Mouse (Mus musculus) monocyte, adult 5-6 weeks (primary cell): ENCODE data around the gene Fam131a. TPM values are rescaled to one million over a fixed set of nuclear protein-coding genes. Genes with fewer than 3 reads are reported as not detected.

Source experiments
- ATAC-seq: fragments of 153-309, 156-312 bp; replicated peaks from 2 replicates; pipeline ENCODE4 v1.8.0; 2017; ENCODE audit warnings: mild to moderate bottlenecking; ENCODE audit not compliant: low TSS enrichment, insufficient number of reproducible peaks, severe bottlenecking, poor library complexity, low FRiP score
- total RNA-seq: library from RNA; stranded (forward); fragments of 200-1000, 200-491, 200-594 nt; gene quantifications from 3 replicates; pipeline ENCODE4 v1.2.3, GENCODE M21; 2017

The Fam131a gene
- total RNA-seq, 1 experiment from 2014 or later: 5.8 TPM

GRCm38 (mm10) chr16:20712889-20713288 lies 19.8 kb downstream of the Fam131a start:
- ATAC-seq: no peak

GRCm38 (mm10) chr16:20714307-20715080 lies 21.5 kb downstream of the Fam131a start:
- ATAC-seq: no peak

DNA sequence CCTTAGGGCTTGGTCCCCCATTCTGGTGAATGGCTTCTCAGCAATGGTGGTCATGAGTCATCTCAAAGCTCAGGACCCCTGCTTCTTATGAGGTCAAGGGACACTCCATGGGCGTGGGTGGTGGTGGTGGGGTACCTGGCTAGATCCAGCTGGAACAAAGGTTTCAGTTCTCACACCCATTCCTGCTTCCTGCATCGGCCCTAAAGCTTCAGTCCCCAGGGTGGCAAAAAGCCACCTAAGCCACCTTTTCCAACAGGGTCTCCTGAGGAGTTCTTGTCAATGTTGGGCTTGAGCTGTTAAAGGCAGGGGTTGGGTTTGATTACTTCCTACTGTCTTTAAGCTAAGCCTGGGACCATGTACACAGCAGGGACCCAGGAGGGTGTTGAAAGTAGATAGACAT lies 22.1 kb downstream of the Fam131a start:
- ATAC-seq: no peak

- no peak for ATAC-seq
Observed at GRCm38 (mm10) chr16:20715566-20715965, 22.5 kb downstream of the Fam131a start.

GRCm38 (mm10) chr16:20715976-20716840 lies 23.2 kb downstream of the Fam131a start:
- ATAC-seq: no peak

- no peak for ATAC-seq
Observed at GRCm38 (mm10) chr16:20716841-20717180, 23.8 kb downstream of the Fam131a start.

DNA sequence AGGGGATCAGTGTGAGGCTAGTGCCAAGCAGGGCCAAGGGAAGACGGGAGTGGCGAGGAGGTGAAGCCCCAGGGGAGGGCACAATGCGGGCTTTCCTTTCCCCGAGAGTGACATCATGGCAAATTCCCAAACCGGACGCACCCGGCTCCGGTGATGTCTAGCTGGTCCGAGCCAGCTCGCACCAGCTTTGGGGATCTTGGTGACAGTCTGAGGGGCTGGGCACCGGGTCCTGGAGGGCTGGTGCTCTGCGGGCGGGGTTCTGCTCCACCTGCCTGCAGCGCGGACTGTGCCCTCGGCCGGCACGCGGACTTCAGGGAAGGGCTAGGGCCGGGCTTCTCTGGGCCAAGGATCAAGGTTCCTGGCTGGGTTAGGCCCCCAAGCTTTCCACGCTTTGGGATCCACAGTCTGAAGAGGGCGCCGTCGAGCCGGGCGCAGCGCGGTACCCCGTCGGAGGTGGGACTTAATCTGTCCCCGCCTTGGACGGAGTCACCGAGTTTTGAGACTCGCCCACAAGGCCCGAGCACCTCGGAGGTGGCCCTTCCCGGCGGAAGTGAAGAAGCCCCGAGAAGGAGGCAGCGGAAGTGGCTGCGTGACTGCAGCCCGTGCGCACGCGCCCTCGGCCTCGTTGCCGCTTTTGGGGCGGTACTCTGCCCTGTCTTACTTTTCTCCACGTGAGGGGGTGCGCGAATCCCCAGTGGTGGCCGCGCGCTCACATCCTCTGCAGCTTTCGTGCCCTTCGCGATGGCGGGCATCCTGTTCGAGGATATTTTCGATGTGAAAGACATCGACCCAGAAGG lies 24.3 kb downstream of the Fam131a start, which contains the start of the genes Polr2h and Clcn2:
Gene Polr2h, plus strand, starts transcription at position 485 of the 797 bp plus-strand sequence.
Gene Clcn2, minus strand, starts transcription at position 566 of the 797 bp plus-strand sequence.
- ATAC-seq: peak; percentile 85

GRCm38 (mm10) chr16:20717978-20718670 lies 25.1 kb downstream of the Fam131a start:
- no peak for ATAC-seq

DNA sequence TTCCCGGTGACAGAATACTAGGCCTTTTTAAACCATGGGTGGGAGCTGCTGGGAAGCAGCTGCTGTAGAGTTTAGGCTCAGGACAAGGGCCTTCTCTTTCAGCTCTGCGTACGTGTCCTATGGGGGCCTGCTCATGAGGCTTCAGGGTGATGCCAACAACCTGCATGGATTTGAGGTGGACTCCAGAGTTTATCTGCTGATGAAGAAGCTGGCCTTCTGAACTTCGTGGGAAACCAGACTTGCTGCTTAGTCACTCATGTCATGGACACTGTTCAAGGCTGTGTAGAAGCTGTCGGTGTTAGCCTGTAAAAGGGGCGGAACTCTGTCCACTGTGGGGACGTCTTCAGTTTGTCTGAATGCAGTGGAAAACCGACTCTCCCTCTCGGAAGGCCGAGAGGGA lies 28.8 kb downstream of the Fam131a start:
- no peak for ATAC-seq

DNA sequence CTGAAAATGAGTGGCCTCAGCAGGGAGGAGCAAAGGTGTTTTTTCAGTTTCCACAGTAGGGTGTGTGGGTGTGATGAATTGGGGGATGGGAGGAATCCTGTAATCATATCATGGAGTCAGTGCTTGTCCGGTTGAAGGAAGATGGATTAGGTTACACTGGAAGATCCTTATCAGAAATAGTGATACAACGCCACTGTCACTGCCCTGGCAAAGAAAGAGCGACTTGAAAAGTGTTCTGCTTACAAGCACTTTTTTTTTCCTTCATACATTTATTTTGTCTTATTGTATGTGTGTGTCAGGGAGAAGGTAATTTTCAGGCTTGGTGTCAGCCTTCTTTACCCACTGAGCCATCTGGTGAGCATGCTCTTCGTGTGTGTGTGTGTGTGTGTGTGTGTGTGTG lies 29.7 kb downstream of the Fam131a start:
- no peak for ATAC-seq

DNA sequence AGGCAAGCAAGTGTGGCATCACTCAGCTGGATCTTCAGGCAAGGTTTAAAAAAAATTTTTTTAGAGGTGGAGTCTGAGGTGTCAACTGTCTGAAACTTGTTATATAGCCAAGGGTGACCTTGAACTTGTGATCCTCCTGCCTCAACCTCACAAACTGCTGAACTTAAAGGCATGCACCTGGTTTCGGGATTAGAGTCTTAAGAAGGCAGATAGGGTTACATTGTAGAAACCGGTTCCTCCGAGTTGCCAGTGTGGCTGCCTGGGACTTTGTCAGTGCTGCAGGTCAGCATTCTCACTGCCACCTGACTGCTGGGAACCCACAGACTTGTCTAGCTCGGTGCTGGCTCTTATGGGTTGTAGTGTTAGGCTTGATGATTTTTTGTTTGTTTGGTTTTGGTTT lies 30.2 kb downstream of the Fam131a start:
- ATAC-seq: no peak

DNA sequence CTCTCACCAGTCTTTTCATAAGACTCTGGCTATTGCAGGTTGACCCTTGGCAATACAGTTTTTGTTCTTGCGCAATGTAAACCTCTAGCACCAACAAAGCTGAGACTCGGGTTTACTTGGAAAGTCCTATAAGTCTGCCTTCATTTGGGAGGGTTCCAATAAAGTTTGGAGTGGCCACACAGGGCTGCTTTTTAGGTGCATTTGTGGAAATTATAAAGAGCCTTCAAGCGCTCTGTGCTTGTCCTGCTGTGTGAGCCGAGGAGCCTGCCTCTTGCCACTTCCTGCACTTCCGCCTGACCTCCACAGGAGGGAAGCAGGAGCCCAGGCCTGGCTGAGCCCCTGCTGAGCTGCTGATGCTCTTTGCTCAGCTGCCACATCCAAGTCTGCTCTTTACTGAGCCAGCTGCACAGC lies 31.3 kb downstream of the Fam131a start:
- ATAC-seq: peak; percentile 42; the same call in 1 of the 2 replicates

- no peak for ATAC-seq
Observed at GRCm38 (mm10) chr16:20725321-20725720, 32.3 kb downstream of the Fam131a start.

- ATAC-seq: no peak
Observed at GRCm38 (mm10) chr16:20725750-20726149, 32.7 kb downstream of the Fam131a start.

GRCm38 (mm10) chr16:20726384-20726783 lies 33.3 kb downstream of the Fam131a start:
- ATAC-seq: no peak

DNA sequence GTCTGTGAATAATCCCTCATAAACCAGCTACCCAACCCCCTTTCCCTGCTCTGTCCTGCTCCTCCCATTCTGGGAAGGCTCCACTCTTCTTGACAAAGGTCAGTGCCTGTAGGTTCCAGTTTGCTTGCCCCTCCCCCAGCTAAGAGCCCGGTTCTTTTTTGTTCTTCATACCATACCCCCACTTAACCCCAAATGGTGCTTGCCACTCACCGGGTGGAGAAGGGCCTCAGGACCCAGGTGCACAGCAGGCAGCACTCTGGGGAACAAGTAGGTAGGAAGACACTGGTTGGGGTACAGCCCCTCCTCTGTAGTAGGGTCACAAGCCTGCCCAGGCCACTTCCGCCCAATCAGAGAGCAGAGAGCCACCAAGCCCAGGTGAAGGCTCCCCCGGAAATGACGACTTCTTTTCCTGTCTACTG lies 37.3 kb downstream of the Fam131a start:
- no peak for ATAC-seq

DNA sequence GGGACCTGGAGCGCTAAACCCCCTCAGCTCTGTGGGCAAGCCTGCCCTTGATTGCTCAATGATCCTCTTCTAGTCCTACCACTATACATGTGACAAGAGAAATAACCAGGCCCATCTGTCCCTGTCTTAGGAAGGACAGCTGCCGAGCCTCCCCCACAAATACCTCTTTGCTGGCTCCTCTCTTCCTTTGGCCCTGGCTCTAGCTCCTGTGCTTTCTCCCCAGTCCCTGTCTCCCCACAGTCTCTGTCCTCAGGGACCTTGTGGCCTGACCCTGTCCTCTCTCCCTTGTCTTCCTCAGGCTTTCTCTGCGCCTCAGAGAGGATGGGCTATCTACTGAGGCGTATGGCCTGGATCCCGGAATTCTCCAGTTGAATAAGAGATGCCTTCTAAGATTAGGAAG lies 38.6 kb downstream of the Fam131a start:
- no peak for ATAC-seq

GRCm38 (mm10) chr16:20732251-20732924 lies 39.3 kb downstream of the Fam131a start:
- no peak for ATAC-seq
